Mouse (Mus musculus): ENCODE measurements around the gene Aif1.

GRCm38 (mm10) chr17:35175968-35176367 lies at the start of gene Aif1:
- no peak for TF ChIP-seq POLR2A (IDR thresholded peaks at IDR 0.05; ENCODE audit: borderline replicate concordance, low read depth, low read length)
- TF ChIP-seq CTCF (IDR thresholded peaks at IDR 0.05; ENCODE audit: low read depth, low read length): no peak
